Mouse (Mus musculus) layer of hippocampus, adult 9-10 months (tissue): ENCODE measurements around the gene Tpte.

ENCODE experiments used
- DNase-seq: peaks from one replicate; pipeline ENCODE4 v3.0.0; 2022; ENCODE audit warnings: low spot score

The Tpte gene

GRCm38 (mm10) chr8:22376903-22377302 is 93.7 kb downstream of the Tpte start:
- DNase-seq = no peak

- DNase-seq = no peak
Measured at GRCm38 (mm10) chr8:22380934-22381333, 97.7 kb downstream of the Tpte start.

DNA sequence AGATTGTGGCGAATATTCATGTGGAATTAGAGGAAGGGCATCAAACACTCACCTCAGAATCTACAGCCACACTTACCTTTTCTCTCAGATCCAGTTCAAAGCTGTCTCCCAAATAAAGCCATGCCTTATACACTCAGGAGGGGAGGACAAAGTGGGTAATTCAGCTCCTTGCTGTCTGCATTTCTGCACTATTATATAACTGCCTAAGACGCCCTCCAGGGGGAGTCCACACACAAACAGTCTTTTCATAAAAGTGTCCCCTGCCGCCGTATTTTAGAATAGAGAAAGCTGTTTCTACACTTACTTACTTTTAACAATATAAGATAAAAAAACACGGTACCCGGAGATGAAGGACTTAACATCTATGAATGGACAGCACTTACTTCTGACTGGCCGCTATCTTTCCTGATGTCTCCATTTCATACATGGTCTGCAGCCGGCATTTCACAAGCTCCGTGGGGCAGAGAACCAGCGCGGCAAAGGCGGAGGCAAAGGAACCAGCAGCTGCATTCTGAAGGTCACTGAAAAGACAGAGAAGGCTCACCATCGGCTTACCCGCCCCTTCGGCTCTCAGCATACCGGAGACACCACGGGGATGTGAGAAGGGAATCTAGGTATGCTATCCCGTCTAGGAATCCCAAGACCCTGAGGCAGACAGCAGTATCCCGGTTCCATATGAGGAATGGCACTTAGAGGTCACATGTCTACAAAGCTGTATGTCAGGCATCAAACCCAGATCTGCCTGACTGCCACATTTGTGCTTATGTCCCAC is 99.8 kb downstream of the Tpte start:
- no peak for DNase-seq

DNA sequence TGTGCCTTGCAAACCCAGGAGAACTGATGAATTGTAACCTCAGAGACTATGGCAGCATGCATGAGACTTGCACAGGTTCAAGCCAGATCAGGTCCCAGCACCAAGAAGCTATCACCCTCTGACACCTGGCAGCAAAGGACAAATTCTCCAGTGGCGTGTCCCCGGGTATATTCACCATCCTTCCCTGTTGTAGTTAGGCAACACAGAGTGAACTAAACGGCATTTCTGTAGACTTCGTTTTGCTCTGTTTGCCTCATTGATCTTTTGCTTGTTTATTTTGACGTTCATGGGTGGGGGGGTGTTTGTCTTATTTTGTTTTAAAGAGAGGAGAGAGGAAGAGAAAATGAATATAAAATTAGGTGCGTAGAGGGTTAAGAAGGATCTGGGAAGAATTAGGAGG is 101.9 kb downstream of the Tpte start:
- DNase-seq = no peak

DNA sequence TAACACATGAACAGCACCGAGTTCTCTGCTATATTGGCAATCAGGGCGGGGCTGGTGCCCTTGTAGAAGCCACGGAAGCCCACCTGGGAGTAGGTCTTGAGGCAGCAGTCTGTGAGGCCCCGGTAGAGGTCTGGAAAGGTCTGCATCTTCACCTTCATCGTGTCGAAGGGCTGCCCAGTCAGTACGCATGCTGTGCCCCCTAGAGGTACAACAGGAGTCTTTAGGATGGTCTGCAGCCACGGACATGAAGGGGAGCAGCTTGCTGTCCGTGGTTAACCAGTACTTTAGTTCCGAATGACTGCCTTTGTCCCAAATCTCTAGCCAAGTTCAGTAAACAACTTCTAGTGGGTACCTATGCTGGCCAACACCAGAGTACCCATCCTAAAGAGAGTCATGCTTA is 106.6 kb downstream of the Tpte start:
- no peak for DNase-seq

DNA sequence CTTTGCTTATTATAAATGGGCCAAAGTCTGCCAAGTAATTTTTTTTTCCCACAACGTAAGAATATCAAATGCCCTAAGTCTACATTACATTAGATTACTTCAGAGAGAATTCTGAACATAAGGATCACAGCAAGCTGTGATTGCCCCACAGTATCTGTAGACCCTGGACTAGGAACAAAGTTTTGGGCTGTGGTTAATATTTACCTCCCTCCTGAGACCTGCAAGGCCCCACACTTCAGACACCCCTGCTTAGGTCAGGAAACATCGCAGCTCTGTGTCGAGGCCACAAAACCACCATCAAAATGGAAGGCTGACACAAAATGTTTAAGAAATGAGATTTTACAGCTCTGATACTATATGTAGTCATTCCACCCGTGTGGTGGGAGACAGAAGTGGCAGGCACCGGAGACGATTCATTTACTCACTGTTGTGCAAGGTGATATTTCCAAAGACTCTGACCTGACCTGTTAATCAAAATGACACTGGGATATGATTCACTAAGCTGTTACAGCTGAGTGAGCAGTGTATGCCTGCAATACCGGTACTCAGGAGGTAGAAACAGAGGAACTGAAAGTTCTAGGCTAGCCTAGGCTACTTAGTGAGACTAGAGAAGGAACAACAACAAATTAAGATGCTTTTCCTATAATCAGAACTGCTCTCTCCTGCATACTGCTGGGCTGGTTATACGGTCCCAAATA is 107.7 kb downstream of the Tpte start:
- DNase-seq = no peak

DNA sequence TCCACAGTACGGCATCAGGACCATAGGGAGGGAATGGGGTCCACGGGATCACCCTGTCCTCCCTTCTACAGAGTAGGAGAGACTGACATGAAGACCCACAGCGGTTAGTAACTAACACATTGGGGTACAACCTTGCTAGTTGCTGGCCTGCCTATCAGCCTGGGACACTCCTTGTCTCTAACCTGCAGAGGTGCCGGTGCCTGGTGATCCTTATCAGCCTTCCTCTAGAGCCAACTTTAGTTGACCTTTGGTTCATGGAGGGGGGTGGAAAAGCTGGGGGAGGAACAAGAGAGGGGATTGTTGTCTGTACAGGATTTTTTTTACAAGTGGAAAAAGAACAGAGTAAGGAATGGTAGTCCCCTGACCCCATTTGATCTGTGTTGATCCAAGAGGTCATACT is 111.2 kb downstream of the Tpte start:
- no peak for DNase-seq

GRCm38 (mm10) chr8:22395256-22395655 is 112.0 kb downstream of the Tpte start:
- DNase-seq = no peak

GRCm38 (mm10) chr8:22397811-22398141 is 114.5 kb downstream of the Tpte start:
- DNase-seq = no peak

DNA sequence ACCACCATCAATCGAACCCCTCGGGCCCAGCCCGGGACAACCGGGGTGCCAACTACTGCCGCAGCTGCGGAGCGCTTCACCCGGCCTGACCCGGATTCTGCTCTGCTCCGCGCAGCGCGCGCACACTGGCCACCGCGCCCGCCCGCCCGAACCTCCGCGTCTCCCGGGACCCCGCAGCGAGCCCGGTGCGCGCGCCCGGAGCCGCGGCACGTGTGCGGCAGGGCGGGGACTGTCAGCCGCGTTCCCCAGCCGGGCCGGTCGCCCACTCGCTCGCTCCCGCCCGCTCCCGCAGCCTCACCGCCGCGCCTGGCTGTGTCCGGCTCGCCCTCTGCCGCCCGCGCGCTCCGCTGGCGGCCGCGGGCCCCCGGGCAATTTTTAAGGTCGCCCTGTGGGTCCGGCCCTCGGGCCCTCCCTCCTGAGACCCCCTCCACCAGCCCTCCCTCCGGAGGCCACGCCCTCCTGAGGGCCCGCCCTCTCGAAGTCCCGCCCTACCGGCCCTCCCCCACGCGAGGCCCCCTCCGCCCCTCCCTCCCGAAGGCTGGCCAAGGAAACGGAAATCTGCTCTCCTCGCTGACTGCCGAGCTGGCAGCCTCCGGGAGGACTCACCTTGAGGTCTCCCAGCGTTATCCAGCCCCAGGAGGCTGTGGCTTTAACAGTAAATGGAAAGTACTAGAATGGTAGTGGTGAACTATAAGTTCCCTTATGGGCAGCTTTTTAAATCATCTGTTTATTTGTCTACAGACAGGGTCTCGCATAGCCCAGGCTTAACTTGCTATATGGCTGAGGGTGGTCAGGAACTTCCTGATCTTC is 115.1 kb downstream of the Tpte start, which contains the start of gene Slc25a15:
TSS of gene Slc25a15 (minus strand) at position 456 of the 810 bp plus-strand sequence.
- DNase-seq = no peak

- no peak for DNase-seq
Measured at GRCm38 (mm10) chr8:22399285-22399880, 116.1 kb downstream of the Tpte start.

GRCm38 (mm10) chr8:22400593-22400992 is 117.4 kb downstream of the Tpte start:
- no peak for DNase-seq

- DNase-seq = no peak
Measured at GRCm38 (mm10) chr8:22403235-22403634, 120.0 kb downstream of the Tpte start.

DNA sequence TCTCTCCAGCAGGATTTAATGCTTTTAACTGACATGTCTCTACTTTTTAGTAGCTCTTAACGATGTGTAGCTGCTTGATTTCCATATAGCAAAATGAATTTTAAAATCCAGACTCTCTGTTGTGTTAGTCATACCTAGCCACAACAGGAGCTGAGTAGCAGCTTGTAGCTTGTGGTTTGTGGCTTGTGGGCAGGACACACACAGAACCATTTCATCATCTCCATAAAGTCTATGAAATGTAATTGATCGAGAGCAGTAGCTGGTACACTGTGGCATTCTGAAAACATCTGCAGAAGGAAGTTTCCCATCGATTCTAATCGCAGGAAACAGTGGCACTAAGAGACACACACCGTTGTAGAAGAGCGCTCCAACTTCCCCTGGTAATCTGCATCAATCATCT is 122.5 kb downstream of the Tpte start:
- DNase-seq = no peak

GRCm38 (mm10) chr8:22410688-22411281 is 127.5 kb downstream of the Tpte start:
- DNase-seq = no peak

DNA sequence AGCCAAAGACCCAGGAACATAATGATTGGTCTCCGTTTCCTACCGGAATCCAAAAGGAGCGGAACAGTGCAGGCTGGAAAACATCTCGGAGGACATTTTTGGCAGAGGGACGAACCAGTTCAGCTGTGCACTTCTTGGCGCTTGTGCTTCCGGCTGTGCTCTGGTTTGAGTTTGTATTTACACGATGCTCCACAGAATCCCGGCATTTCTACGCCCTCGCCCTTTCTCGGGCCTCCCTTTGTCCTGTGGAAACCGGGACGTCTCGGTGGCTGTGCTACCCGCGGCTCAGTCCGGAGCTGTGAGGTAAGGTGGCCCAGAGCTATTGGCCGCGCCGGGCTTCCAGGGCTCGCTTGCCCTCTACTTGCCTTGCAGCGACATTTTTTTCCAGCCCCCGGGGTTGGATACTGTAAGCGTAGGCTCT is 128.1 kb downstream of the Tpte start, which contains the start of gene Mrps31:
TSS of gene Mrps31 (plus strand) at position 80 of the 421 bp plus-strand sequence.
- peak; percentile 85 for DNase-seq

GRCm38 (mm10) chr8:22411971-22412370 is 128.7 kb downstream of the Tpte start:
- no peak for DNase-seq
